ENCODE assay signal across 10 mouse cellular contexts in genomic region chr10:81461673-81462414, GRCm38 (mm10). TPM values are rescaled to one million over a fixed set of nuclear protein-coding genes. Genes with fewer than 3 reads are reported as not detected.
DNase-seq lines count a peak whose midpoint lies in the region; ATAC-seq and TF ChIP-seq lines count a peak whose summit lies in the region.
"Had no signal": no experiment of that assay in that cellular context is flagged by ENCODE, and none has a peak within 500 bp of the region (broad histone marks: within the 10 kb centered on the region; RNA-seq: fewer than 3 reads in every experiment).

No protein-coding gene starts in this region.

- no peak for TF ChIP-seq CTCF in heart, adult 2 months (IDR thresholded peaks at IDR 0.05)
- TF ChIP-seq CTCF in hindbrain, postnatal 0 days (IDR thresholded peaks at IDR 0.05; ENCODE audit: low read depth) = no peak

- peak overlapping the region; percentile 37; the same call in 1 of the 2 replicates for H3K4me2 ChIP-seq in limb, embryonic 13.5 days (replicated peaks)
- no peak overlapping the region for H3K4me2 ChIP-seq in hindbrain, postnatal 0 days (ENCODE audit: low read depth, low read length)
- H3K4me2 ChIP-seq: hindbrain, embryonic 12.5 days had no signal

- H3K4me3 ChIP-seq in heart, embryonic 10.5 days = peak overlapping the region; percentile 12; the same call in 1 of the 2 replicates
- H3K4me3 ChIP-seq in heart, adult 2 months = no peak overlapping the region
- peak overlapping the region; percentile 8; the same call in 1 of the 2 replicates for H3K4me3 ChIP-seq in limb, embryonic 13.5 days
- no peak overlapping the region for H3K4me3 ChIP-seq in hindbrain, postnatal 0 days (ENCODE audit: low read length)
- H3K4me3 ChIP-seq: hindbrain, embryonic 12.5 days had no signal

- H3K27ac ChIP-seq in heart, embryonic 10.5 days = no peak overlapping the region
- no peak overlapping the region for H3K27ac ChIP-seq in heart, adult 2 months
- no peak overlapping the region for H3K27ac ChIP-seq in limb, embryonic 13.5 days
- no peak overlapping the region for H3K27ac ChIP-seq in hindbrain, postnatal 0 days
- H3K27ac ChIP-seq: hindbrain, embryonic 12.5 days had no signal

- H3K4me1 ChIP-seq in heart, embryonic 10.5 days = peaks cover 21% of the 10 kb centered on the region
- H3K4me1 ChIP-seq in heart, adult 2 months (ENCODE audit: control insufficient read depth, insufficient read depth, low read length) = no peaks in the 10 kb centered on the region
- H3K4me1 ChIP-seq in limb, embryonic 13.5 days = peaks cover 14% of the 10 kb centered on the region
- H3K4me1 ChIP-seq in hindbrain, postnatal 0 days (ENCODE audit: insufficient read depth, low read length) = no peaks in the 10 kb centered on the region

- intact Hi-C loops in heart, adult 2 months (cut with DNase I) = no loop called here

- no peak for ATAC-seq in limb, embryonic 13.5 days (ENCODE audit: low FRiP score, low read depth)
- no peak for ATAC-seq in hindbrain, postnatal 0 days

- WGBS in heart, embryonic 10.5 days = 6% methylated on average over 16 of the region's 16 CpGs
- WGBS in heart, adult 2 months = 11% methylated on average over 16 of the region's 16 CpGs
- 6% methylated on average over 16 of the region's 16 CpGs for WGBS in limb, embryonic 13.5 days
- WGBS in hindbrain, postnatal 0 days = 19% methylated on average over 16 of the region's 16 CpGs

- peaks cover 98% of the 10 kb centered on the region for H3K27me3 ChIP-seq in heart, embryonic 10.5 days (ENCODE audit: insufficient read depth, poor library complexity, severe bottlenecking)
- peaks cover 15% of the 10 kb centered on the region for H3K27me3 ChIP-seq in heart, adult 2 months (ENCODE audit: control insufficient read depth, insufficient read depth, low read length)
- H3K27me3 ChIP-seq in limb, embryonic 13.5 days = peaks cover 100% of the 10 kb centered on the region
- 0 out of 2 replicates have a peak, but pooled peaks cover 4% of the 10 kb centered on the region for H3K27me3 ChIP-seq in hindbrain, postnatal 0 days (ENCODE audit: insufficient read depth, low read length)

- no peaks in the 10 kb centered on the region for H3K9me3 ChIP-seq in heart, embryonic 10.5 days
- no peaks in the 10 kb centered on the region for H3K9me3 ChIP-seq in limb, embryonic 13.5 days
- H3K9me3 ChIP-seq in hindbrain, postnatal 0 days (ENCODE audit: low read length) = no peaks in the 10 kb centered on the region
- H3K9me3 ChIP-seq: hindbrain, embryonic 12.5 days had no signal

- TF ChIP-seq EP300 in heart, adult 2 months (IDR thresholded peaks at IDR 0.05; ENCODE audit: insufficient read depth, low read depth, low read length) = no peak

- H3K79me2 ChIP-seq in heart, adult 2 months (replicated peaks; ENCODE audit: control insufficient read depth, insufficient read depth, low read length) = no peaks in the 10 kb centered on the region

- H3K9ac ChIP-seq in heart, adult 2 months (ENCODE audit: low read depth, low read length) = no peak overlapping the region
- H3K9ac ChIP-seq in limb, embryonic 13.5 days = no peak overlapping the region
- H3K9ac ChIP-seq in hindbrain, postnatal 0 days (replicated peaks; ENCODE audit: low read length) = no peak overlapping the region
- H3K9ac ChIP-seq: hindbrain, embryonic 12.5 days had no signal

- no peak for TF ChIP-seq POLR2A in heart, adult 2 months (IDR thresholded peaks at IDR 0.05; ENCODE audit: insufficient read depth, low read depth, low read length)

- H3K36me3 ChIP-seq in heart, embryonic 10.5 days = no peaks in the 10 kb centered on the region
- H3K36me3 ChIP-seq in heart, adult 2 months (ENCODE audit: control insufficient read depth, insufficient read depth, low read length) = no peaks in the 10 kb centered on the region
- H3K36me3 ChIP-seq in limb, embryonic 13.5 days = no peaks in the 10 kb centered on the region
- peaks cover 4% of the 10 kb centered on the region; the same call in 1 of the 2 replicates for H3K36me3 ChIP-seq in hindbrain, postnatal 0 days (ENCODE audit: insufficient read depth, low read length)

- DNase-seq in heart, embryonic 10.5 days (ENCODE audit: low spot score) = peak; percentile 72
- no peak for DNase-seq in heart, adult 2 months
- peak; percentile 3 for DNase-seq in right cerebral cortex, adult 18-20 months
- no peak for DNase-seq in right cerebral cortex, postnatal 14 days
- DNase-seq in embryo, embryonic 10.5 days (ENCODE audit: low spot score) = no peak
- no peak for DNase-seq in hindbrain, postnatal 0 days (ENCODE audit: low spot score)
- no peak for DNase-seq in spleen, adult 12 weeks (ENCODE audit: low spot score)
- DNase-seq: adrenal gland, postnatal 36 days had no signal

RNA-seq across cellular contexts. Expression of gene Nfic, which starts 6.4 kb away (rescaled TPM):
- polyA plus RNA-seq in heart, embryonic 10.5 days (2016; fragmentation: Nextera tagmentation; extraction: Ambion mirVana) = 23.0 and 24.3 TPM in 2 replicates
- total RNA-seq in heart, adult 2 months (2021) = 100 to 1,000 TPM in 1 of 2 experiments, 10 to 100 TPM in 1; 94.2 to 104 TPM
- 59.9 and 80.1 TPM in 2 replicates for polyA plus RNA-seq in heart, adult 2 months (2012; rRNA removed)
- 77.2 and 82.8 TPM in 2 replicates for polyA plus RNA-seq in limb, embryonic 13.5 days (2015; fragmentation: Nextera tagmentation; extraction: Ambion mirVana)
- 17.2 and 26.5 TPM in 2 replicates for total RNA-seq in hindbrain, postnatal 0 days (2014; rRNA removed)
- 33.8 and 34.6 TPM in 2 replicates for polyA plus RNA-seq in hindbrain, postnatal 0 days (2015; fragmentation: Nextera tagmentation; extraction: Ambion mirVana)

RNA-seq across cellular contexts. Expression of gene Celf5, which starts 20.7 kb away (rescaled TPM):
- polyA plus RNA-seq in heart, embryonic 10.5 days (2016; fragmentation: Nextera tagmentation; extraction: Ambion mirVana) = 0.10 and 0.18 TPM in 2 replicates
- under 1 TPM in 1 of 2 experiments, not detected in 1; 0.16 TPM for total RNA-seq in heart, adult 2 months (2021)
- polyA plus RNA-seq in heart, adult 2 months (2012; rRNA removed) = 0.39 and 0.73 TPM in 2 replicates
- polyA plus RNA-seq in limb, embryonic 13.5 days (2015; fragmentation: Nextera tagmentation; extraction: Ambion mirVana) = 1.6 TPM in 2 replicates
- total RNA-seq in hindbrain, postnatal 0 days (2014; rRNA removed) = 93.9 and 128 TPM in 2 replicates
- polyA plus RNA-seq in hindbrain, postnatal 0 days (2015; fragmentation: Nextera tagmentation; extraction: Ambion mirVana) = 40.1 and 43.2 TPM in 2 replicates

RNA-seq across cellular contexts. Expression of gene Ncln, which starts 34.3 kb away (rescaled TPM):
- polyA plus RNA-seq in heart, embryonic 10.5 days (2016; fragmentation: Nextera tagmentation; extraction: Ambion mirVana) = 75.3 and 86.1 TPM in 2 replicates
- 10 to 100 TPM; 68.6 to 74.2 TPM for total RNA-seq in heart, adult 2 months (2021)
- 107 and 116 TPM in 2 replicates for polyA plus RNA-seq in heart, adult 2 months (2012; rRNA removed)
- 98.0 and 102 TPM in 2 replicates for polyA plus RNA-seq in limb, embryonic 13.5 days (2015; fragmentation: Nextera tagmentation; extraction: Ambion mirVana)
- total RNA-seq in hindbrain, postnatal 0 days (2014; rRNA removed) = 124 and 170 TPM in 2 replicates
- polyA plus RNA-seq in hindbrain, postnatal 0 days (2015; fragmentation: Nextera tagmentation; extraction: Ambion mirVana) = 66.3 and 66.5 TPM in 2 replicates

RNA-seq across cellular contexts. Expression of gene S1pr4, which starts 38.1 kb away (rescaled TPM):
- 0.46 and 0.83 TPM in 2 replicates for polyA plus RNA-seq in heart, embryonic 10.5 days (2016; fragmentation: Nextera tagmentation; extraction: Ambion mirVana)
- total RNA-seq in heart, adult 2 months (2021) = 1 to 10 TPM in 1 of 2 experiments, under 1 TPM in 1; 0.81 to 1.1 TPM
- polyA plus RNA-seq in heart, adult 2 months (2012; rRNA removed) = 2.0 and 3.1 TPM in 2 replicates
- polyA plus RNA-seq in limb, embryonic 13.5 days (2015; fragmentation: Nextera tagmentation; extraction: Ambion mirVana) = 0.28 and 0.53 TPM in 2 replicates
- 0.40 and 1.3 TPM in 2 replicates for total RNA-seq in hindbrain, postnatal 0 days (2014; rRNA removed)
- polyA plus RNA-seq in hindbrain, postnatal 0 days (2015; fragmentation: Nextera tagmentation; extraction: Ambion mirVana) = 0.38 and 0.40 TPM in 2 replicates

Comparison
In these comparisons a context has a peak if more than half of its experiments do, and no peak if none do; other contexts are left out.
1. DNase-seq: peak in heart, embryonic 10.5 days (single experiment) and right cerebral cortex, adult 18-20 months (single experiment); none in heart, adult 2 months (0 of 2), right cerebral cortex, postnatal 14 days (single experiment), embryo, embryonic 10.5 days (single experiment), hindbrain, postnatal 0 days (single experiment) and spleen, adult 12 weeks (single experiment).
2. H3K4me3 ChIP-seq: peak in heart, embryonic 10.5 days (single experiment) and limb, embryonic 13.5 days (single experiment); none in heart, adult 2 months (single experiment) and hindbrain, postnatal 0 days (single experiment).
3. RNA of gene Celf5, which starts 20.7 kb away (polyA plus RNA-seq): 40.1 to 43.2 TPM in hindbrain, postnatal 0 days; 1.6 TPM in limb, embryonic 13.5 days, 0.39 to 0.73 TPM in heart, adult 2 months and 0.10 to 0.18 TPM in heart, embryonic 10.5 days; every median in the first group is over 10 times any median in the second.